Mouse (Mus musculus): ENCODE data around the gene B4galnt1.

- TF ChIP-seq CTCF (IDR thresholded peaks at IDR 0.05; ENCODE audit: borderline replicate concordance, control insufficient read depth, extremely low read depth, insufficient read depth, low read length, poor library complexity) = no peak
- no peak for TF ChIP-seq POLR2A (IDR thresholded peaks at IDR 0.05; ENCODE audit: control insufficient read depth, extremely low read depth, insufficient read depth, low read length, poor library complexity)
Observed at GRCm38 (mm10) chr10:127188465-127189115, 23.6 kb downstream of the B4galnt1 start.

All from thymus, adult 2 months (tissue).